Mouse (Mus musculus) 3T3-L1 (cell line): ENCODE measurements around the gene Mlf1.

ENCODE experiments used
- DNase-seq: peaks from one replicate; pipeline ENCODE4 v3.0.0-alpha.2; 2015; ENCODE audit warnings: low read depth, low spot score

The Mlf1 gene

DNA sequence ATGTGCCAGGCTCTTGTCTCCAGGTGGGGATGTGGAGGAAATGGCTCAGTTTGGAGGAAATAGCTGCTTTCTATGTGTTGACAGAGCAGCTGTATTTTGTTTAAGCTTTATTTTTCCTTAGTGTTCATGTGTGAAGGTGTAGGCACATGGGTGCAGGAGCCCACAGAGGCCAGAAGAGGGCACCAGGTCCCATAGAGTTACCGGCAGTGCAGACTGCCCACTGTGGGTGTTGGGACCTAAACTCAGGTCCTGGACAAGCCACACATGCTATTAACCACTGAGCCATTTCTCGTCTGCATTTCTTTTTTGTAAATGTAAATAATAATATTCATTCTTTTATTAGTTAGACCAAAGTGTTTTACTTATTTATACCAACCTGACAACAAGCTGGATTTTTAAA is 73.2 kb downstream of the Mlf1 start:
- DNase-seq = peak; percentile 24
